ENCODE assay signal across 27 mouse cellular contexts in genomic region chr19:32269844-32270176, GRCm38 (mm10).
DNase-seq lines count a peak whose midpoint lies in the region; ATAC-seq and TF ChIP-seq lines count a peak whose summit lies in the region.
"Had no signal": no experiment of that assay in that cellular context is flagged by ENCODE, and none has a peak within 500 bp of the region (broad histone marks: within the 10 kb centered on the region; RNA-seq: fewer than 3 reads in every experiment).

No protein-coding gene starts in this region.

- peaks cover 21% of the 10 kb centered on the region for H3K4me1 ChIP-seq in heart, postnatal 0 days (ENCODE audit: control insufficient read depth, insufficient read depth)
- H3K4me1 ChIP-seq in liver, embryonic 15.5 days (replicated peaks): peaks cover 76% of the 10 kb centered on the region
- H3K4me1 ChIP-seq in liver, embryonic 12.5 days: peaks cover 73% of the 10 kb centered on the region
- H3K4me1 ChIP-seq in testis, adult 2 months (ENCODE audit: control insufficient read depth, insufficient read depth, low read length): no peaks in the 10 kb centered on the region
- 0 out of 2 replicates have a peak, but pooled peaks cover 4% of the 10 kb centered on the region for H3K4me1 ChIP-seq in intestine, embryonic 15.5 days (replicated peaks)
- H3K4me1 ChIP-seq: forebrain, embryonic 15.5 days had no signal

- no peak for TF ChIP-seq POLR2A in testis, adult 2 months (IDR thresholded peaks at IDR 0.05; ENCODE audit: control insufficient read depth, low read depth, low read length)

- no peaks in the 10 kb centered on the region for H3K9me3 ChIP-seq in heart, postnatal 0 days (replicated peaks; ENCODE audit: control insufficient read depth, low read length)
- H3K9me3 ChIP-seq in liver, embryonic 15.5 days (replicated peaks): no peaks in the 10 kb centered on the region
- no peaks in the 10 kb centered on the region for H3K9me3 ChIP-seq in liver, embryonic 12.5 days (replicated peaks)
- H3K9me3 ChIP-seq in intestine, embryonic 15.5 days: no peaks in the 10 kb centered on the region
- H3K9me3 ChIP-seq: embryonic facial prominence, embryonic 13.5 days; forebrain, embryonic 10.5 days; forebrain, embryonic 15.5 days; heart, embryonic 10.5 days; heart, embryonic 15.5 days; limb, embryonic 12.5 days had no signal

- no peaks in the 10 kb centered on the region for H3K36me3 ChIP-seq in heart, postnatal 0 days (replicated peaks; ENCODE audit: control insufficient read depth, insufficient read depth, low read length)
- no peaks in the 10 kb centered on the region for H3K36me3 ChIP-seq in liver, embryonic 15.5 days (replicated peaks)
- no peaks in the 10 kb centered on the region for H3K36me3 ChIP-seq in liver, embryonic 12.5 days
- no peaks in the 10 kb centered on the region for H3K36me3 ChIP-seq in testis, adult 2 months (ENCODE audit: control insufficient read depth, insufficient read depth, low read length)
- H3K36me3 ChIP-seq in intestine, embryonic 15.5 days: no peaks in the 10 kb centered on the region
- H3K36me3 ChIP-seq: embryonic facial prominence, embryonic 13.5 days; forebrain, embryonic 10.5 days; forebrain, embryonic 15.5 days; heart, embryonic 10.5 days; heart, embryonic 15.5 days; limb, embryonic 12.5 days had no signal

- 64% methylated on average over 6 of the region's 6 CpGs for WGBS in heart, postnatal 0 days
- 75% methylated on average over 6 of the region's 6 CpGs for WGBS in liver, embryonic 15.5 days (ENCODE audit: insufficient replicate concordance)
- 84% methylated on average over 6 of the region's 6 CpGs for WGBS in liver, embryonic 12.5 days (ENCODE audit: insufficient replicate concordance)
- WGBS in intestine, embryonic 15.5 days: 70% methylated on average over 6 of the region's 6 CpGs

- H3K27ac ChIP-seq in heart, postnatal 0 days (ENCODE audit: low read depth): peak overlapping the region; percentile 48
- H3K27ac ChIP-seq in liver, embryonic 15.5 days (replicated peaks): 0 out of 2 replicates have a peak overlapping the region, but pooled peaks have one; percentile 11
- H3K27ac ChIP-seq in liver, embryonic 12.5 days: no peak overlapping the region
- H3K27ac ChIP-seq in testis, adult 2 months (ENCODE audit: control insufficient read depth, insufficient read depth, low read depth, low read length): 0 out of 2 replicates have a peak overlapping the region, but pooled peaks have one; percentile 16
- H3K27ac ChIP-seq in intestine, embryonic 15.5 days: no peak overlapping the region
- H3K27ac ChIP-seq: embryonic facial prominence, embryonic 13.5 days; forebrain, embryonic 10.5 days; forebrain, embryonic 15.5 days; heart, embryonic 15.5 days; hindbrain, embryonic 14.5 days; kidney, postnatal 0 days; limb, embryonic 12.5 days; liver, embryonic 14.5 days had no signal

- ATAC-seq in heart, postnatal 0 days (ENCODE audit: insufficient read depth, low read depth): no peak
- no peak for ATAC-seq in liver, embryonic 15.5 days (ENCODE audit: insufficient read depth)
- no peak for ATAC-seq in liver, embryonic 12.5 days
- ATAC-seq in intestine, embryonic 15.5 days: no peak
- ATAC-seq: CD4-positive, CD25-positive, alpha-beta regulatory T cell, adult 4 months; forebrain, embryonic 15.5 days; midbrain, embryonic 16.5 days had no signal

- no peak for TF ChIP-seq CTCF in heart, postnatal 0 days (IDR thresholded peaks at IDR 0.05; ENCODE audit: low read depth)
- TF ChIP-seq CTCF in testis, adult 2 months (IDR thresholded peaks at IDR 0.05; ENCODE audit: control insufficient read depth, insufficient read depth, insufficient replicate concordance, low read depth, low read length): no peak

- no peaks in the 10 kb centered on the region for H3K27me3 ChIP-seq in heart, postnatal 0 days (ENCODE audit: control insufficient read depth, insufficient read depth, low read length)
- no peaks in the 10 kb centered on the region for H3K27me3 ChIP-seq in liver, embryonic 15.5 days
- no peaks in the 10 kb centered on the region for H3K27me3 ChIP-seq in liver, embryonic 12.5 days (replicated peaks)
- no peaks in the 10 kb centered on the region for H3K27me3 ChIP-seq in testis, adult 2 months (ENCODE audit: control insufficient read depth, insufficient read depth, low read length)
- no peaks in the 10 kb centered on the region for H3K27me3 ChIP-seq in intestine, embryonic 15.5 days (replicated peaks)
- H3K27me3 ChIP-seq: embryonic facial prominence, embryonic 13.5 days; forebrain, embryonic 15.5 days; heart, embryonic 15.5 days; limb, embryonic 12.5 days had no signal

- H3K4me2 ChIP-seq in heart, postnatal 0 days (ENCODE audit: low read depth, low read length): no peak overlapping the region
- H3K4me2 ChIP-seq in liver, embryonic 15.5 days: no peak overlapping the region
- no peak overlapping the region for H3K4me2 ChIP-seq in liver, embryonic 12.5 days
- no peak overlapping the region for H3K4me2 ChIP-seq in intestine, embryonic 15.5 days (replicated peaks)
- H3K4me2 ChIP-seq: embryonic facial prominence, embryonic 13.5 days; forebrain, embryonic 15.5 days; heart, embryonic 15.5 days; hindbrain, embryonic 14.5 days; limb, embryonic 12.5 days; midbrain, embryonic 11.5 days had no signal

- no peak overlapping the region for H3K4me3 ChIP-seq in heart, postnatal 0 days (ENCODE audit: low read depth, low read length)
- H3K4me3 ChIP-seq in liver, embryonic 15.5 days (replicated peaks): no peak overlapping the region
- H3K4me3 ChIP-seq in liver, embryonic 12.5 days: no peak overlapping the region
- H3K4me3 ChIP-seq in testis, adult 2 months (ENCODE audit: control insufficient read depth, low read depth, low read length): no peak overlapping the region
- H3K4me3 ChIP-seq in intestine, embryonic 15.5 days (replicated peaks): no peak overlapping the region
- H3K4me3 ChIP-seq: embryonic facial prominence, embryonic 13.5 days; forebrain, embryonic 10.5 days; forebrain, embryonic 15.5 days; heart, embryonic 10.5 days; heart, embryonic 15.5 days; limb, embryonic 12.5 days had no signal

- no peak for TF ChIP-seq EP300 in heart, postnatal 0 days (IDR thresholded peaks at IDR 0.05; ENCODE audit: low read depth)

- no peak for DNase-seq in heart, postnatal 0 days (ENCODE audit: low spot score)
- DNase-seq in heart, postnatal 4 days: no peak
- DNase-seq in testis, postnatal 14 days (ENCODE audit: low spot score): no peak
- DNase-seq: adrenal gland, postnatal 25 days; cerebellum, adult 18-20 months; cerebellum, postnatal 10 days; gastrocnemius, postnatal 10 days; heart, postnatal 36 days; kidney, adult 8-10 months; kidney, postnatal 4 days; spleen, adult 18-20 months had no signal

- no peak overlapping the region for H3K9ac ChIP-seq in heart, postnatal 0 days (replicated peaks; ENCODE audit: low read depth, low read length)
- H3K9ac ChIP-seq in liver, embryonic 15.5 days: no peak overlapping the region
- no peak overlapping the region for H3K9ac ChIP-seq in liver, embryonic 12.5 days
- no peak overlapping the region for H3K9ac ChIP-seq in intestine, embryonic 15.5 days
- H3K9ac ChIP-seq: embryonic facial prominence, embryonic 13.5 days; forebrain, embryonic 15.5 days; heart, embryonic 15.5 days; hindbrain, embryonic 14.5 days; limb, embryonic 12.5 days; liver, embryonic 14.5 days had no signal

Comparison
In these comparisons a context has a peak if more than half of its experiments do, and no peak if none do; other contexts are left out.
1. H3K27ac ChIP-seq: peak in heart, postnatal 0 days (single experiment), liver, embryonic 15.5 days (single experiment) and testis, adult 2 months (single experiment); none in liver, embryonic 12.5 days (single experiment) and intestine, embryonic 15.5 days (single experiment).